Mouse (Mus musculus) ES-E14 (cell line): ENCODE measurements around the gene Chd3. TPM values are rescaled to one million over a fixed set of nuclear protein-coding genes. Genes with fewer than 3 reads are reported as not detected.

Experiments used
- DNase-seq: peaks from one replicate; pipeline ENCODE4 v3.0.0-alpha.2; 2013; ENCODE audit warnings: low read depth, low spot score
- H3K27ac ChIP-seq: 2 replicates; pipeline ENCODE4 v1.5.1; 2012; ENCODE audit warnings: low read depth, mild to moderate bottlenecking, low read length, moderate library complexity, mixed read lengths; ENCODE audit not compliant: poor library complexity, insufficient read depth, severe bottlenecking
- H3K36me3 ChIP-seq: 2 replicates; pipeline ENCODE4 v1.6.1; 2012; ENCODE audit warnings: mild to moderate bottlenecking, low read length, moderate library complexity, mixed read lengths; ENCODE audit not compliant: control insufficient read depth, poor library complexity, insufficient read depth, severe bottlenecking
- H3K4me1 ChIP-seq, 2 experiments: fragments of 150-350 bp in 1 of 2; sonication (generic) in 1 of 2; 2 replicates each; pipeline ENCODE4 v1.6.1; 2012; ENCODE audit warnings: low read length in 2 of 2, mild to moderate bottlenecking in 1 of 2, mixed read lengths in 1 of 2; ENCODE audit not compliant: control insufficient read depth in 2 of 2, insufficient read depth in 2 of 2, poor library complexity in 1 of 2
- H3K4me3 ChIP-seq, 2 experiments: fragments of 150-350 bp in 1 of 2; sonication (generic) in 1 of 2; 2 replicates each; pipeline ENCODE4 v1.5.1; 2012; ENCODE audit warnings: low read length in 2 of 2, low read depth in 1 of 2, mild to moderate bottlenecking in 1 of 2, mixed read lengths in 1 of 2; ENCODE audit not compliant: insufficient read depth in 1 of 2, poor library complexity in 1 of 2, severe bottlenecking in 1 of 2
- H3K9ac ChIP-seq: 2 replicates; pipeline ENCODE4 v1.6.1; 2012; ENCODE audit warnings: low read depth, mild to moderate bottlenecking, low read length, mixed read lengths; ENCODE audit not compliant: poor library complexity, insufficient read depth, severe bottlenecking
- H3K9me3 ChIP-seq: fragments of 150-350 bp; sonication (generic); 2 replicates; pipeline ENCODE4 v1.6.1; 2012; ENCODE audit warnings: low read depth, mild to moderate bottlenecking, low read length; ENCODE audit not compliant: control insufficient read depth, insufficient read depth
- CHD2 ChIP-seq: IDR thresholded peaks from 2 replicates; pipeline ENCODE4 v1.6.1; 2014; ENCODE audit warnings: mild to moderate bottlenecking, low read depth, low read length, inconsistent platforms
- HCFC1 ChIP-seq: IDR thresholded peaks from 2 replicates; pipeline ENCODE4 v1.6.1; 2012; ENCODE audit warnings: low read length, inconsistent platforms, borderline replicate concordance; ENCODE audit not compliant: insufficient read depth
- MAFK ChIP-seq: IDR thresholded peaks from 2 replicates; pipeline ENCODE4 v1.6.1; 2014; ENCODE audit warnings: mild to moderate bottlenecking, low read depth, low read length, inconsistent platforms; ENCODE audit not compliant: insufficient read depth
- ZC3H11A ChIP-seq: IDR thresholded peaks from 2 replicates; pipeline ENCODE4 v1.6.1; 2012; ENCODE audit warnings: low read depth, mild to moderate bottlenecking, inconsistent platforms, low read length, borderline replicate concordance
- ZNF384 ChIP-seq: IDR thresholded peaks from 2 replicates; pipeline ENCODE4 v1.6.1; 2012; ENCODE audit warnings: low read depth, low read length, inconsistent platforms
- in situ Hi-C, 2 experiments: fragments of 600-800 bp; cut with MboI; formaldehyde crosslinking; loops; one replicate each; pipeline ENCODE4 v1.15.1; 2025; ENCODE audit warnings: low sequenced_read_pairs in 2 of 2, inconsistent platforms in 1 of 2; ENCODE audit not compliant: unreplicated experiment in 2 of 2
- total RNA-seq: library from RNA; depleted of rRNA; stranded (reverse); fragments of 300-350 nt; gene quantifications from 2 replicates; pipeline ENCODE4 v1.2.3, GENCODE M21; 2012; rRNA removed

Chd3 gene
- 21.6 and 27.0 TPM in 2 replicates for total RNA-seq

DNA sequence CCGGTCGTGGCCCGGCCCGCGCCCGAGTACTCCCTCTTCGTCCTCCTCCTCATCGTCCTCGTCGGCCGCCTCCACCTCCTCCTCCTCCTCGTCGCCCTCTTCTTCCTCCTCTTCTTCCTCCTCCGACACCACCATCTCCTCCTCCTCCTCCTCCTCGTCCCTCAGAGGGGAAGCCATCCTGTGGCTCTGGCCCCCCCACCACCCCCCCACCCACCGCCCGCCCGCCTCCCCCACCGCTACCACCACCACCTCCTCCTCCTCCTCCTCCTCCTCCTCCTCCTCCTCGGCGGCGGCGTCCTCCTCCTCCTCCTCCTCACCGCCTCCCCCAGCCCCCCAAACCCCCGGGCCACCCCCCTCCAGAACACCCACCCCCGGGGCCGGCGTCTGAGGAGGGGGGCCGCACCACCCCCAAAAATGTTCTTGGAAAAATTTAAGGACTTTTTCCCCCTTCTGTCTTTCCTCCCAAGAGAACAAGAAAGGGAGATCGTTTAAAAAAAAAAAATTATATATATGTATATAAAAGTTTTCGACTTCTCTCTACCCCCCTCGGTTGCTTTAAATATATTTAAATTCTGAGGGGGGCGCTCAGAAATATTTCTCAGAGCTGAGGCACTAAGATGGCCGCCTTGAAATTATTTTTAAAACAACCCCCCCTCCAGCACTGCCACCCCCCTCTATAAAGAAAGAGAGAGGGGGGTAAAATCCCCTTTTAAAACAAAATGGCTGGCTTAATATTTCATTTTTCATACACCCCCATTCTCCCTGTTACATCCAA lies at the start of gene Chd3:
Chd3 (minus strand) TSS at position 192 of the 775 bp plus-strand sequence.
- DNase-seq, result no peak
- Histone ChIP-seq H3K9ac (peak within 1 kb of the TSS; percentile 76), H3K9me3 (no peaks in the 10 kb centered on the region), H3K27ac (no peak within 1 kb of the TSS; the same call in 1 of the 2 replicates), H3K36me3 (no peaks in the 10 kb centered on the region), H3K4me1 (peaks cover 0 to 26% of the 10 kb centered on the region in 2 experiments; a peak in 2 of 4 replicates), H3K4me3 (peak within 1 kb of the TSS; percentile 77 to 89)
- in situ Hi-C loops, result no loop called here
- TF ChIP-seq HCFC1 (no peak), ZC3H11A (no peak), CHD2 (no peak), ZNF384 (no peak), MAFK (no peak)

DNA sequence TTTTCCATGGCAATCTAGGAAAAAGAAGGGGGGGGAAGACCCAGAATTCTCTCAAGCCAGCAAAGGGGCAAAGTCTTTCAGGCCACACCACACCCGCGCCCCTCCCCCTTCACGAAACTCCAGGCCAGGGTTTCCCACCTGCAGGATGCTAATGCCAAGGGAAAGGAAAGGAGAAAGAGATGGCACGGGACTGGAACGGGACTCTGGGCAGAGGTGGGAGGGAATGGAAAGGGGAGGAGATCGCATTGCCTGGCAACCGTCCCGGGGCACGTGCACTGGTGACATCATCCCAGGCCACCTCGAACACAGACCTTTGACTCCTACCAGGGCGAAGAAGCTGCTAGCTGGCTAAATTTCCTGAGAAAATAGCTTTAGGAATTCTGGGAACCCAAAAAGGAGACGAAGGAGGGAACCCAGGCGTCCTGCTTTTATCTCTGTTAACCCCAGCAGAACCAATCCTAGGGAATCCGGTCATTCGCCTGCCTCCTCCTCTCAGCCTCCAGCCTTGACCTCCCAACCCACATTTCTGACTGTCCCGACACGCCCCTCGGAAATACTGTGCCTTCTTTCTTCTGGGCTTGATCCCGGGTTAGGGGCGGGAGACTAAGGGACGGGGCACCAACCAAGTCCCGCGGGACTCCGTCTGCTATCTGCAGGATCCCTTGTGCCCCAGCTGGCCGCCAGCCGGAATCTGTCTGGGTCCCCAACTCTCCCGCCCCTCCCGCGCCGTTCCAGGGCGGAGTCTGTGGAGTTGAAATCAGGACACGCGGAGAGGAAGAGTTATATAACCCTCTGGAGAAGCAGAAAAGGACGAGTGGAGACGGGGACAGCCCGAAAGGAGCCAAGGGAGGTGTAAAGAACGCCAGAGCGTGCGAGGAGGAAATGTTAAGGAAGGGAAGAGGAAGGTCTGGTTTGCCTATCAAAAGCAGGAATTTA lies 48.5 kb upstream of the Chd3 start:
- TF ChIP-seq ZC3H11A, result no peak
- TF ChIP-seq MAFK, result 0 out of 2 replicates have a peak, but pooled peaks have one; percentile 25
- TF ChIP-seq HCFC1, result peak; percentile 65
- peak; percentile 82 for TF ChIP-seq CHD2
- TF ChIP-seq ZNF384, result no peak
- peaks cover 6 to 35% of the 10 kb centered on the region in 2 experiments for H3K4me1 ChIP-seq
- in situ Hi-C loops, result no loop called here

DNA sequence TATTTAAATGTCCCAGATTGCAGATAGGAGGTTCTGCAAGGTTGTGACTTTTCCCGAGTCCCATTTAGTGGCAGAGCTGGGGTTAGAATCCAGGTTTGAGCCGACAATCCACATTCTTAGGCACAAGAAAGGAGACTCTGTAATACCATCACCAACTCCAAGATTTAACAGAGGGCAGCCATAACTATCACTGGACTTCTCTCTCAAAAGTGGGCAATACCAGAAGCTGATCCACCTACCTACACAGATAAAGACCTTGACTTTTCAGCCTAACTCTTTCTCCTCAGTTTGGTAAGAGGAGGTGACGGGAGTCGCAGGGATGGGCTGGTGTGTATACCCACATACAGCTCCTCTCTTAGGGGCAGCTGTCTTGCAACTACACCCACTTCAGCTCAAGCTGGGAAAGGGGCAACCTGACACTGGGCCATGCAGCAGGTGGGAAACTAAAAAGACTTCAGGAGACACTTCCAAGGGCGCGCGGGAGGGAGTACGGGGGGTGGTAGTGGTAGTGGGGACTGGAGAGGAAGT lies 47.8 kb upstream of the Chd3 start:
- TF ChIP-seq HCFC1 (no peak), ZNF384 (no peak), CHD2 (no peak), MAFK (no peak), ZC3H11A (no peak)
- no peaks in the 10 kb centered on the region for H3K36me3 ChIP-seq
- in situ Hi-C loops, result no loop called here
- DNase-seq, result no peak
- H3K9me3 ChIP-seq, result no peaks in the 10 kb centered on the region
- peak overlapping the region; percentile 8; the same call in 1 of the 2 replicates for H3K9ac ChIP-seq
- H3K4me3 ChIP-seq, result peak overlapping the region; percentile 56 to 71
- H3K4me1 ChIP-seq, result peaks cover 10 to 36% of the 10 kb centered on the region in 2 experiments
- H3K27ac ChIP-seq, result peak overlapping the region; percentile 54

More for the DNA sequence above, 48.5 kb upstream of the Chd3 start:
- Histone ChIP-seq H3K9ac (peak overlapping the region; percentile 85), H3K36me3 (no peaks in the 10 kb centered on the region), H3K9me3 (no peaks in the 10 kb centered on the region), H3K4me3 (peak overlapping the region; percentile 71 to 79), H3K27ac (peak overlapping the region; percentile 85)
- DNase-seq, result peak; percentile 94

DNA sequence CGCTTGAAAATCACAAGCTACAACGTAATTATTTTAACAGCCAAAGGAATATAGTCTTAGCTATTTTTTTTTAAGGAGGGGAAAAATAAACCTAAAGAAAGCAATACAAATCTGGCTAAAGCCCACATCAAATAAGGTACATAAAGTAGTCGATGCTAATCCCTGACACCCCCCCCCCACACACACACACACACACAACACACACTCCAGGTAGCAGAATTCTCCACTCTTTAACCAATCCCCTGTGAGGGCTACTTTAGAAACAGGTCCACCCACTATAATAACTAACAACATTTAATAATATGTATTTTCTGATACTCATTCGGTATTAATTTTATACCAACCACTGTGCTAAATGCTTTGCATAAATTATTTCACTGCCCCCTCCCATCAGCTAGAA lies 47.3 kb upstream of the Chd3 start:
- H3K36me3 ChIP-seq, result no peaks in the 10 kb centered on the region
- no peak for DNase-seq
- TF ChIP-seq ZNF384, result no peak
- TF ChIP-seq HCFC1, result no peak
- no peak for TF ChIP-seq CHD2
- no peak for TF ChIP-seq MAFK
- no peak for TF ChIP-seq ZC3H11A
- H3K9me3 ChIP-seq, result no peaks in the 10 kb centered on the region
- no peak overlapping the region; the same call in 1 of the 2 replicates for H3K27ac ChIP-seq
- no peak overlapping the region for H3K9ac ChIP-seq
- peak overlapping the region; percentile 11 to 56 for H3K4me3 ChIP-seq
- in situ Hi-C loops, result no loop called here
- peaks cover 10 to 39% of the 10 kb centered on the region in 2 experiments for H3K4me1 ChIP-seq
